ENCODE assay signal across 11 mouse cellular contexts in genomic region chr15:30610613-30611012, GRCm38 (mm10).
DNase-seq lines count a peak whose midpoint lies in the region; ATAC-seq and TF ChIP-seq lines count a peak whose summit lies in the region.
"Had no signal": no experiment of that assay in that cellular context is flagged by ENCODE, and none has a peak within 500 bp of the region (broad histone marks: within the 10 kb centered on the region; RNA-seq: fewer than 3 reads in every experiment).

No protein-coding gene starts in this region.

- H3K4me1 ChIP-seq in lung, adult 2 months (ENCODE audit: control insufficient read depth, insufficient read depth, low read length), result no peaks in the 10 kb centered on the region
- H3K4me1 ChIP-seq: heart, embryonic 15.5 days; midbrain, embryonic 10.5 days had no signal

- no peak for TF ChIP-seq CTCF in lung, adult 2 months (IDR thresholded peaks at IDR 0.05; ENCODE audit: insufficient read depth, low read length)

- WGBS in lung, adult 2 months, result 34% methylated on average over 7 of the region's 7 CpGs

- peak; percentile 99 for ATAC-seq in common myeloid progenitor, adult 5-6 weeks (replicated peaks; ENCODE audit: low read depth, poor library complexity, severe bottlenecking)
- ATAC-seq in megakaryocyte progenitor cell, adult 5-6 weeks (replicated peaks; ENCODE audit: poor library complexity), result peak; percentile 96

- H3K4me3 ChIP-seq in lung, adult 2 months (replicated peaks; ENCODE audit: extremely low read depth, low read depth, low read length), result no peak overlapping the region
- H3K4me3 ChIP-seq: erythroblast, embryonic 14.5 days; heart, embryonic 15.5 days; midbrain, embryonic 10.5 days had no signal

- no peak for TF ChIP-seq POLR2A in lung, adult 2 months (IDR thresholded peaks at IDR 0.05; ENCODE audit: borderline replicate concordance, extremely low read depth, low read depth, low read length)

- DNase-seq in lung, adult 18-20 months, result peak; percentile 21 to 23
- DNase-seq in lung, adult 2 months, result no peak
- DNase-seq in thymus, postnatal 4 days, result peak; percentile 24
- no peak for DNase-seq in yolk sac, embryonic 10.5 days (ENCODE audit: low spot score)
- DNase-seq in kidney, adult 18-20 months, result no peak
- DNase-seq: cerebellum, adult 11-12 months had no signal

Comparison
In these comparisons a context has a peak if more than half of its experiments do, and no peak if none do; other contexts are left out.
1. DNase-seq: peak in lung, adult 18-20 months (2 of 2) and thymus, postnatal 4 days (single experiment); none in lung, adult 2 months (single experiment), yolk sac, embryonic 10.5 days (single experiment) and kidney, adult 18-20 months (single experiment).